Mouse (Mus musculus) liver, postnatal 0 days (tissue): Measurements from ENCODE around the gene Onecut3. TPM values are rescaled to one million over a fixed set of nuclear protein-coding genes. Genes with fewer than 3 reads are reported as not detected.
A peak's percentile ranks its signal among the peaks of the same experiment; 100 is the strongest.

Experiments
- ATAC-seq: fragments of 200-750 bp; cut with Nextera tagmentation; 2 replicates; pipeline ENCODE4 v1.8.0; 2017; ENCODE audit warnings: mild to moderate bottlenecking, moderate library complexity
- DNase-seq: peaks from one replicate; pipeline ENCODE4 v3.0.0-alpha.2; 2016
- H3K27ac ChIP-seq: fragments of 300-500 bp; sonication (generic); 2 replicates; pipeline ENCODE4 v1.5.1; 2014; ENCODE audit warnings: antibody characterized with exemption, moderate library complexity, mild to moderate bottlenecking, low read depth
- H3K27me3 ChIP-seq: fragments of 300-500 bp; sonication (generic); 2 replicates; pipeline ENCODE4 v1.6.1; 2014; ENCODE audit warnings: low read length, control low read depth, mixed read lengths; ENCODE audit not compliant: insufficient read depth
- H3K36me3 ChIP-seq: fragments of 300-500 bp; sonication (generic); replicated peaks from 2 replicates; pipeline ENCODE4 v1.6.1; 2014; ENCODE audit warnings: mild to moderate bottlenecking, control low read depth, low read length, moderate library complexity, mixed read lengths; ENCODE audit not compliant: insufficient read depth
- H3K4me1 ChIP-seq: fragments of 300-500 bp; sonication (generic); 2 replicates; pipeline ENCODE4 v1.6.1; 2014; ENCODE audit warnings: antibody characterized with exemption, mild to moderate bottlenecking, control low read depth; ENCODE audit not compliant: insufficient read depth
- H3K4me2 ChIP-seq: fragments of 300-500 bp; sonication (generic); 2 replicates; pipeline ENCODE4 v1.6.1; 2014; ENCODE audit warnings: low read depth, mild to moderate bottlenecking, low read length, moderate library complexity, mixed read lengths
- H3K4me3 ChIP-seq: fragments of 300-500 bp; sonication (generic); 2 replicates; pipeline ENCODE4 v1.5.1; 2014; ENCODE audit warnings: low read depth, low read length
- H3K9ac ChIP-seq: fragments of 300-500 bp; sonication (generic); replicated peaks from 2 replicates; pipeline ENCODE4 v1.6.1; 2014; ENCODE audit warnings: mild to moderate bottlenecking, moderate library complexity
- H3K9me3 ChIP-seq: fragments of 300-500 bp; sonication (generic); 2 replicates; pipeline ENCODE4 v1.6.1; 2016; ENCODE audit warnings: mild to moderate bottlenecking, control low read depth, low read length, mixed read lengths
- CTCF ChIP-seq: sonication (generic); IDR thresholded peaks from 2 replicates; pipeline ENCODE4 v1.5.1; 2016; ENCODE audit warnings: antibody characterized with exemption, low read depth
- EP300 ChIP-seq: IDR thresholded peaks from 2 replicates; pipeline ENCODE4 v1.6.1; 2016; ENCODE audit warnings: antibody characterized with exemption, low read depth, mild to moderate bottlenecking
- WGBS: fragments of 180-500 bp; shearing (Covaris S2); extraction: QIAGEN DNeasy Blood & Tissue Kit; methylation state at CpG from one replicate; pipeline ENCODE4 v1.1.7; 2014; ENCODE audit not compliant: insufficient replicate concordance; 5-methylcytosine and 5-hydroxymethylcytosine counted together
- polyA plus RNA-seq: library from polyadenylated mRNA; unstranded; fragments of >200 nt; fragmentation: Nextera tagmentation; extraction: Ambion mirVana; gene quantifications from 2 replicates; pipeline ENCODE4 v1.2.1, GENCODE M21; 2015

The Onecut3 gene
- polyA plus RNA-seq, result not detected in 2 replicates

DNA sequence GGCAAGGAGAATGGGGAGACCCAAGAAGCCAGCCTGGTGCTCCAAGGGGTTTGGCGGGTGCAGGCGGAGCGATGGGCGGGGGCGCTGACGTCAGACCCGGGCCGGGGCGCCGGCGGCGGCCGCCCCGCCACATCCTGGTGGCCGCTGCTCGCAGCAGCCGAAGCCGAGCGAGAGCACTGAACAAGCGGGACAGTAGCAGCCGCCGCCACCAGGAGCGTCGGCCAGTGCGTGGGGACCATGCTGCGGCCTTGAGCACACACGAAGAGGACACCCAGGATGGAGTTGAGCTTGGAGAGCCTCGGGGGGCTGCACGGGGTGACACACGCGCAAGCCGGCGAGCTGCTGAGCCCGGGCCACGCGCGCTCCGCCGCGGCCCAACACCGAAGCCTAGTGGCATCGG is at the start of gene Onecut3:
Onecut3 (plus strand) TSS at position 104 of the 400 bp plus-strand sequence.
- WGBS, result 1% methylated on average over 32 of the region's 42 CpGs
- Histone ChIP-seq H3K4me3 (peak within 1 kb of the TSS; percentile 29), H3K4me2 (peak within 1 kb of the TSS; percentile 55), H3K9ac (no peak within 1 kb of the TSS), H3K4me1 (peaks cover 10% of the 10 kb centered on the region), H3K27me3 (peaks cover 98% of the 10 kb centered on the region), H3K27ac (no peak within 1 kb of the TSS), H3K36me3 (no peaks in the 10 kb centered on the region), H3K9me3 (no peaks in the 10 kb centered on the region)
- DNase-seq (peak; percentile 42), ATAC-seq (no peak; the same call in 1 of the 2 replicates)
- TF ChIP-seq CTCF, result no peak
- TF ChIP-seq EP300, result no peak

DNA sequence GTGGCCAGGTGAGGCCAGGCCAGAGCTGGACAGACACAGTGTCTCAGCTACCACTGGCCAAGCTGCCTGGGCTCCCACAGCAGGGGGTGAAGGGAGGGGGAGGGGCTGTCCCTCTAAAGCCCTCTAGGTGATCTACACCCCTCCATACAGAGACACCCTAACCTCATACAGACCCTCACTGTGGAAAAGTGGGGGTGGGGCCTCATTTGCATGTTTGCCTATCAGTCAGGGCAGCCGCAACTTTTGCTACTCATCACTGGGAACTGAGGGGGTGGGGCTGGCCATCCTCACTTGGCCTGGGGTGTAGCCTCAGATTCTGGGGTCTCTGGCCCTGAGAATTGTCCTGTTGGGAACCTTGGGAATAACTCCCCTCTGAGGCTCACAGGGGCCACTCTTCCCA is 49.6 kb upstream of the Onecut3 start:
- TF ChIP-seq CTCF (no peak), EP300 (no peak)
- Histone ChIP-seq H3K9me3 (no peaks in the 10 kb centered on the region), H3K27ac (no peak overlapping the region), H3K9ac (no peak overlapping the region), H3K4me2 (no peak overlapping the region), H3K27me3 (0 out of 2 replicates have a peak, but pooled peaks cover 2% of the 10 kb centered on the region), H3K4me1 (peaks cover 18% of the 10 kb centered on the region), H3K4me3 (no peak overlapping the region), H3K36me3 (no peaks in the 10 kb centered on the region)
- 53% methylated on average over 1 of the region's 1 CpGs for WGBS
- no peak for ATAC-seq
- no peak for DNase-seq

DNA sequence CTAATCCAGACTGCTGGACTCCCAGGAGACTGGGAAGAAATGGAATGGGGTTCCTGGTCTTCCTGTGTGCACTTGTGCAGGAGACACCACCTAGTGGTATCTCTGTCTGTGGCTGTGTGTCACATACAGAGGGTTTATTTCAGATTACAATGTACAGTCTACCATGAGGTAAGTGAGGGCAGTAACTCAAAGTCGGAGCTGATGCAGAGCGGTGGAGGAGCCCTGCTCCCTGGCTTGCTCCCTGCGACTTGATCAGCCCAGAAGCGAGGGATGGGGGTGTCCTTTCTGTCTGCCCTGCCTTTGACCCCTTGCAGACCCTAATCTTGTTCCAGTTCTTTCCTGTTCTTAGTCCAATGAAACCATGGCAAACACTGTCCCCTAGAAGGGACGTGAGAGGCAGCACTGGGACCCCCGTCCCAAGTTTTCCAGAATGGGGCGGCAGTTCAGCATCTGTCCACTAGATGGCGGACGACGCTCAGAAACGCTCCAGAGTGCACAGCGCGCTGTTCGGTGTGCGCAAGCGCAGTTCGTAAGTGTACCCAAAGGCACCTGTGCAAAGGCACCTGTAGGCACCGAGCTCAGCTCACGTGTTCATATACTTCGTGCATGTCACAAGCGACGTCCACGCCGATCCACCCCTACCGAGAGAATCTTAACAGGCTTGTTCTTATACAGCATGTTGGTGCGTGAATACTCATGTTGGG is 48.6 kb upstream of the Onecut3 start:
- peak; percentile 84 for DNase-seq
- Histone ChIP-seq H3K4me1 (peaks cover 18% of the 10 kb centered on the region), H3K4me2 (no peak overlapping the region)

GRCm38 (mm10) chr10:80450599-80450998 is 44.0 kb upstream of the Onecut3 start:
- ATAC-seq (no peak), DNase-seq (no peak)
- Histone ChIP-seq H3K4me1 (peaks cover 10% of the 10 kb centered on the region), H3K27me3 (peaks cover 9% of the 10 kb centered on the region; the same call in 1 of the 2 replicates), H3K4me3 (no peak overlapping the region), H3K9me3 (no peaks in the 10 kb centered on the region), H3K36me3 (no peaks in the 10 kb centered on the region), H3K9ac (no peak overlapping the region), H3K4me2 (no peak overlapping the region), H3K27ac (no peak overlapping the region)
- 23% methylated on average over 6 of the region's 6 CpGs for WGBS
- TF ChIP-seq EP300, result no peak
- TF ChIP-seq CTCF, result no peak

More for the DNA sequence above, 48.6 kb upstream of the Onecut3 start:
- H3K36me3 ChIP-seq, result no peaks in the 10 kb centered on the region
- H3K4me3 ChIP-seq, result no peak overlapping the region
- H3K9ac ChIP-seq, result no peak overlapping the region
- 7% methylated on average over 26 of the region's 26 CpGs for WGBS
- TF ChIP-seq EP300 (no peak), CTCF (peak; percentile 99)
- peak; percentile 79 for ATAC-seq
- no peak overlapping the region for H3K27ac ChIP-seq
- H3K27me3 ChIP-seq, result 0 out of 2 replicates have a peak, but pooled peaks cover 2% of the 10 kb centered on the region
- no peaks in the 10 kb centered on the region for H3K9me3 ChIP-seq

- H3K27me3 ChIP-seq, result peaks cover 7% of the 10 kb centered on the region; the same call in 1 of the 2 replicates
- H3K4me1 ChIP-seq, result no peaks in the 10 kb centered on the region
- H3K36me3 ChIP-seq, result no peaks in the 10 kb centered on the region
- H3K9ac ChIP-seq, result no peak overlapping the region
- no peak overlapping the region for H3K4me3 ChIP-seq
- H3K4me2 ChIP-seq, result no peak overlapping the region
- DNase-seq, result no peak
- no peak overlapping the region for H3K27ac ChIP-seq
- H3K9me3 ChIP-seq, result no peaks in the 10 kb centered on the region
- WGBS, result 66% methylated on average over 10 of the region's 10 CpGs
- no peak for ATAC-seq
- TF ChIP-seq CTCF, result no peak
- TF ChIP-seq EP300, result no peak
These were observed 41.0 kb upstream of the Onecut3 start for GRCm38 (mm10) chr10:80453601-80454000.

DNA sequence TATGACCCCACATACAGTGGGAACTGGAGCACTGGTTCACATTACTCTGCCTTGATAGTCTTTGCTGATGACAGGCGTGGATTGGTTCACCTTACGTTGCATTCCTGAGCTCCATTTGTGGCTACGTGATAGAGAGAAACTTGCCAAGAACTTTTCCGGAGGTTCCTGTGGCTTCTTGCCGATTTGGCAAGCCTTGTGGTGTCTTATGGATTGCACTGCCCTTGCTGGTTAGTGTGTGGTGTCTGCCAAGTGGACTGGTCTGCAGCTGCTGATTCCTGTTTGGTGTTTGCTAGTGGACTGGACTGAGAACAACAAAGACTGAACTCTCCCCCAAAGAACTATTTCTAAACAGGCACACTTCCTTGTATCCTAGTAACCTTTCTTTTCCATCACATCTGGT is 39.9 kb upstream of the Onecut3 start:
- 78% methylated on average over 5 of the region's 5 CpGs for WGBS
- ATAC-seq, result no peak
- no peaks in the 10 kb centered on the region for H3K4me1 ChIP-seq
- peaks cover 7% of the 10 kb centered on the region; the same call in 1 of the 2 replicates for H3K27me3 ChIP-seq
- TF ChIP-seq EP300, result no peak
- TF ChIP-seq CTCF, result no peak
- H3K9ac ChIP-seq, result no peak overlapping the region
- no peak overlapping the region for H3K27ac ChIP-seq
- no peak overlapping the region for H3K4me2 ChIP-seq
- no peak overlapping the region for H3K4me3 ChIP-seq
- no peak for DNase-seq
- H3K36me3 ChIP-seq, result no peaks in the 10 kb centered on the region
- no peaks in the 10 kb centered on the region for H3K9me3 ChIP-seq
